Comparison of ENCODE assay signal across 8 mouse cellular contexts in the genomic region with DNA sequence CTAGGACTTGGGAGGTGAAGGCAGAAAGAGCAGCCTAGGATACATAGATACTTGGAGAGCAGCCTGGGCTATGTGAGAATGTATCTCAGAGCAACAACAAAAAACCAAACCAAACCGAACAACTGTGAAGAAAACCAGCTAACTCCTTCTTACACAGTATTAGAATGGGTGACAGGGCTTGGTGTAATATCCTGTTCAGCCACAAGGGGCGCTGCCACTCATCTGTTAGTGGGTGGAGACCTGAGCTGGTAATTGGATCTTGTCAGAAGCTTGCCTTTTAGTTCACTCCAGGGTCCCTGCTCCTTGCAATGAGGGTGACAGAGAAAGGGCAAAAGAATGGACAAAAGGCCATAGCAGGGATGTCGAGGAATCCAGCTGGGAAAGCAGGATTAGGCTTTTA. TPM values are rescaled to one million over a fixed set of nuclear protein-coding genes. Genes with fewer than 3 reads are reported as not detected.
DNase-seq lines count a peak whose midpoint lies in the region; ATAC-seq lines count a peak whose summit lies in the region.

No protein-coding gene starts in this region.

- intact Hi-C loops in left cerebral cortex, postnatal 14 days (cut with DNase I) = no loop called here

- 25% methylated on average over 3 of the region's 3 CpGs for WGBS in heart, embryonic 12.5 days
- WGBS in forebrain, embryonic 13.5 days = 24% methylated on average over 3 of the region's 3 CpGs
- WGBS in intestine, embryonic 14.5 days = 24% methylated on average over 3 of the region's 3 CpGs
- 26% methylated on average over 3 of the region's 3 CpGs for WGBS in midbrain, embryonic 13.5 days

- peak; percentile 93 for DNase-seq in heart, adult 11 months
- peak; percentile 67 for DNase-seq in c-Kit-positive CD71-positive TER-119-positive erythroid progenitor cells, embryonic 14.5 days (ENCODE audit: low spot score)
- DNase-seq in intestine, embryonic 14.5 days (ENCODE audit: low spot score) = peak; percentile 95
- peak; percentile 64 to 78 for DNase-seq in left cerebral cortex, postnatal 14 days (ENCODE audit: low spot score in 2 of 2)
- peak; percentile 81 to 93 for DNase-seq in spleen, postnatal 4 days (ENCODE audit: low spot score in 2 of 2)

- H3K9ac ChIP-seq in heart, embryonic 12.5 days = no peak overlapping the region
- H3K9ac ChIP-seq in forebrain, embryonic 13.5 days = no peak overlapping the region
- no peak overlapping the region for H3K9ac ChIP-seq in intestine, embryonic 14.5 days (ENCODE audit: low read length)
- no peak overlapping the region for H3K9ac ChIP-seq in midbrain, embryonic 13.5 days (replicated peaks)

- ATAC-seq in heart, embryonic 12.5 days (ENCODE audit: insufficient number of reproducible peaks, low FRiP score) = no peak; the same call in 1 of the 2 replicates
- ATAC-seq in forebrain, embryonic 13.5 days = peak; percentile 67; the same call in 1 of the 2 replicates
- 0 out of 2 replicates have a peak, but pooled peaks have one; percentile 62 for ATAC-seq in intestine, embryonic 14.5 days (replicated peaks; ENCODE audit: low FRiP score, low TSS enrichment, low read depth)
- ATAC-seq in midbrain, embryonic 13.5 days = peak; percentile 75; the same call in 1 of the 2 replicates

- no peak overlapping the region for H3K4me3 ChIP-seq in heart, embryonic 12.5 days
- no peak overlapping the region for H3K4me3 ChIP-seq in forebrain, embryonic 13.5 days
- no peak overlapping the region for H3K4me3 ChIP-seq in intestine, embryonic 14.5 days (ENCODE audit: low read depth, low read length)
- H3K4me3 ChIP-seq in midbrain, embryonic 13.5 days (replicated peaks) = no peak overlapping the region

- no peaks in the 10 kb centered on the region for H3K36me3 ChIP-seq in heart, embryonic 12.5 days
- H3K36me3 ChIP-seq in forebrain, embryonic 13.5 days (ENCODE audit: poor library complexity, severe bottlenecking) = no peaks in the 10 kb centered on the region
- no peaks in the 10 kb centered on the region for H3K36me3 ChIP-seq in intestine, embryonic 14.5 days (ENCODE audit: control insufficient read depth, insufficient read depth, low read length)
- H3K36me3 ChIP-seq in midbrain, embryonic 13.5 days = no peaks in the 10 kb centered on the region

- H3K4me1 ChIP-seq in heart, embryonic 12.5 days (replicated peaks) = no peaks in the 10 kb centered on the region
- H3K4me1 ChIP-seq in forebrain, embryonic 13.5 days = no peaks in the 10 kb centered on the region
- no peaks in the 10 kb centered on the region for H3K4me1 ChIP-seq in intestine, embryonic 14.5 days (replicated peaks; ENCODE audit: control insufficient read depth, insufficient read depth, low read length)
- no peaks in the 10 kb centered on the region for H3K4me1 ChIP-seq in midbrain, embryonic 13.5 days (replicated peaks)

- 0 out of 2 replicates have a peak, but pooled peaks cover 3% of the 10 kb centered on the region for H3K9me3 ChIP-seq in heart, embryonic 12.5 days (replicated peaks)
- H3K9me3 ChIP-seq in forebrain, embryonic 13.5 days (replicated peaks) = no peaks in the 10 kb centered on the region
- no peaks in the 10 kb centered on the region for H3K9me3 ChIP-seq in intestine, embryonic 14.5 days (ENCODE audit: control insufficient read depth, low read length)
- H3K9me3 ChIP-seq in midbrain, embryonic 13.5 days = no peaks in the 10 kb centered on the region

- 0 out of 2 replicates have a peak, but pooled peaks cover 4% of the 10 kb centered on the region for H3K27me3 ChIP-seq in heart, embryonic 12.5 days (replicated peaks)
- no peaks in the 10 kb centered on the region for H3K27me3 ChIP-seq in forebrain, embryonic 13.5 days
- no peaks in the 10 kb centered on the region for H3K27me3 ChIP-seq in intestine, embryonic 14.5 days (replicated peaks; ENCODE audit: control insufficient read depth, insufficient read depth, low read length)
- no peaks in the 10 kb centered on the region for H3K27me3 ChIP-seq in midbrain, embryonic 13.5 days

- no peak overlapping the region for H3K4me2 ChIP-seq in heart, embryonic 12.5 days
- no peak overlapping the region for H3K4me2 ChIP-seq in forebrain, embryonic 13.5 days
- H3K4me2 ChIP-seq in intestine, embryonic 14.5 days (ENCODE audit: low read length) = no peak overlapping the region
- H3K4me2 ChIP-seq in midbrain, embryonic 13.5 days (replicated peaks) = no peak overlapping the region

- H3K27ac ChIP-seq in heart, embryonic 12.5 days (ENCODE audit: poor library complexity, severe bottlenecking) = no peak overlapping the region
- H3K27ac ChIP-seq in forebrain, embryonic 13.5 days = no peak overlapping the region
- H3K27ac ChIP-seq in intestine, embryonic 14.5 days (ENCODE audit: low read depth) = no peak overlapping the region
- no peak overlapping the region for H3K27ac ChIP-seq in midbrain, embryonic 13.5 days

RNA-seq across cellular contexts. Expression of gene 9830107B12Rik, which starts 26.4 kb away (rescaled TPM):
- not detected in 2 replicates for polyA plus RNA-seq in heart, embryonic 12.5 days (2016; fragmentation: Nextera tagmentation; extraction: Ambion mirVana)
- polyA plus RNA-seq in forebrain, embryonic 13.5 days (2015; fragmentation: Nextera tagmentation; extraction: Ambion mirVana) = not detected in 2 replicates
- not detected in 2 replicates for polyA plus RNA-seq in intestine, embryonic 14.5 days (2014; fragmentation: Nextera tagmentation; extraction: Ambion mirVana)
- total RNA-seq in left cerebral cortex, postnatal 14 days (2021) = not detected
- not detected in 2 replicates for polyA plus RNA-seq in midbrain, embryonic 13.5 days (2015; fragmentation: Nextera tagmentation; extraction: Ambion mirVana)

RNA-seq across cellular contexts. Expression of gene 1700067P10Rik, which starts 30.5 kb away (rescaled TPM):
- not detected in 2 replicates for polyA plus RNA-seq in heart, embryonic 12.5 days (2016; fragmentation: Nextera tagmentation; extraction: Ambion mirVana)
- polyA plus RNA-seq in forebrain, embryonic 13.5 days (2015; fragmentation: Nextera tagmentation; extraction: Ambion mirVana) = not detected in 2 replicates
- not detected in 2 replicates for polyA plus RNA-seq in intestine, embryonic 14.5 days (2014; fragmentation: Nextera tagmentation; extraction: Ambion mirVana)
- not detected for total RNA-seq in left cerebral cortex, postnatal 14 days (2021)
- 0.34 TPM in 1 of 2 replicates, not detected in the other for polyA plus RNA-seq in midbrain, embryonic 13.5 days (2015; fragmentation: Nextera tagmentation; extraction: Ambion mirVana)

RNA-seq across cellular contexts. Expression of gene A530064D06Rik, which starts 47.4 kb away (rescaled TPM):
- not detected in 2 replicates for polyA plus RNA-seq in heart, embryonic 12.5 days (2016; fragmentation: Nextera tagmentation; extraction: Ambion mirVana)
- polyA plus RNA-seq in forebrain, embryonic 13.5 days (2015; fragmentation: Nextera tagmentation; extraction: Ambion mirVana) = not detected in 2 replicates
- 0.09 TPM in 1 of 2 replicates, not detected in the other for polyA plus RNA-seq in intestine, embryonic 14.5 days (2014; fragmentation: Nextera tagmentation; extraction: Ambion mirVana)
- not detected for total RNA-seq in left cerebral cortex, postnatal 14 days (2021)
- polyA plus RNA-seq in midbrain, embryonic 13.5 days (2015; fragmentation: Nextera tagmentation; extraction: Ambion mirVana) = not detected in 2 replicates
